Mouse (Mus musculus): ENCODE data around the gene Kdm2b.

The Kdm2b gene

GRCm38 (mm10) chr5:122971438-122971837 lies 18.2 kb downstream of the Kdm2b start:
- DNase-seq, result no peak

- DNase-seq, result no peak
These were observed 19.6 kb downstream of the Kdm2b start for GRCm38 (mm10) chr5:122970056-122970455.

GRCm38 (mm10) chr5:122968322-122968721 lies 21.3 kb downstream of the Kdm2b start:
- DNase-seq, result peak; percentile 78

GRCm38 (mm10) chr5:122965427-122965826 lies 24.2 kb downstream of the Kdm2b start:
- DNase-seq, result no peak

- no peak for DNase-seq
These were observed 24.8 kb downstream of the Kdm2b start for GRCm38 (mm10) chr5:122964853-122965252.

GRCm38 (mm10) chr5:122961905-122962304 lies 27.7 kb downstream of the Kdm2b start:
- no peak for DNase-seq

- DNase-seq, result no peak
These were observed 30.2 kb downstream of the Kdm2b start for GRCm38 (mm10) chr5:122959391-122959790.

GRCm38 (mm10) chr5:122956059-122956458 lies 33.6 kb downstream of the Kdm2b start:
- DNase-seq, result no peak

- peak; percentile 28 for DNase-seq
These were observed 37.5 kb downstream of the Kdm2b start for GRCm38 (mm10) chr5:122951913-122952641.

- DNase-seq, result peak; percentile 46
These were observed 38.3 kb downstream of the Kdm2b start for GRCm38 (mm10) chr5:122951056-122951912.

GRCm38 (mm10) chr5:122950329-122950953 lies 39.2 kb downstream of the Kdm2b start:
- DNase-seq, result peak; percentile 72

GRCm38 (mm10) chr5:122949101-122949500 lies 40.5 kb downstream of the Kdm2b start:
- no peak for DNase-seq

- no peak for DNase-seq
These were observed 42.1 kb downstream of the Kdm2b start for GRCm38 (mm10) chr5:122947534-122947933.

GRCm38 (mm10) chr5:122938676-122939075 lies 50.9 kb downstream of the Kdm2b start:
- no peak for DNase-seq

- DNase-seq, result no peak
These were observed 51.6 kb downstream of the Kdm2b start for GRCm38 (mm10) chr5:122937958-122938540.

- no peak for DNase-seq
These were observed 52.6 kb downstream of the Kdm2b start for GRCm38 (mm10) chr5:122937031-122937430.

- DNase-seq, result no peak
These were observed 53.8 kb downstream of the Kdm2b start for GRCm38 (mm10) chr5:122935810-122936209.

GRCm38 (mm10) chr5:122930991-122931390 lies 58.6 kb downstream of the Kdm2b start:
- no peak for DNase-seq

- no peak for DNase-seq
These were observed 61.3 kb downstream of the Kdm2b start for GRCm38 (mm10) chr5:122928293-122928692.

GRCm38 (mm10) chr5:122927703-122928102 lies 61.9 kb downstream of the Kdm2b start:
- peak; percentile 13 for DNase-seq

GRCm38 (mm10) chr5:122927092-122927491 lies 62.5 kb downstream of the Kdm2b start:
- DNase-seq, result no peak

- DNase-seq, result peak; percentile 12
These were observed 63.3 kb downstream of the Kdm2b start for GRCm38 (mm10) chr5:122926341-122926740.

GRCm38 (mm10) chr5:122925534-122925958 lies 64.1 kb downstream of the Kdm2b start:
- peak; percentile 80 for DNase-seq
